Mouse (Mus musculus) embryo, embryonic 9.5 days (tissue): ENCODE measurements at regions not wholly inside any gene's neighbourhood (a gene's known extent, or its start where the extent isn't known, plus 50 kb on each side); places are given as distances from the start of the nearest gene placed in this dataset.

Experiments used
- DNase-seq: peaks from one replicate; pipeline ENCODE4 v3.0.0-alpha.2; 2017; ENCODE audit errors: extremely low spot score

DNA sequence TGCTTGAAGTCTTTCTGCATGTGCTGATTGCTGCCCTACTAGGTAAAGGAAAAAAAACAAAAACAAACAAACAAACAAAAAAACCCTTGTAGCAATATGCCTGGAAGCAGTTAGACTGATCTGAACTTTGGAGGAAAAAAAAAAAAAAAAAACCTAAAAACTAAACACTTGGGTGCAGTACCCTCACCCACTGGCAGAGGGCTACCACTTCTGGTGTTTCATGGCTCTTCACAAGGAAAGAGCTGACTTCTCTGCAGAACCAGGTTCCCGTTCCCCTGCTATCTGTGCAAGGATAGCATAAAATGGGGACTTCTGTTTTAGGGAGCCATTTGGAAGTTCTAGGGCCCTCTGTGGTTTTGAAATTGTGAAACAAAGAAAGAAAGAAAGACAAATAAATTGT lies 52.2 kb upstream of the Otud4 start:
- peak; percentile 48 for DNase-seq

DNA sequence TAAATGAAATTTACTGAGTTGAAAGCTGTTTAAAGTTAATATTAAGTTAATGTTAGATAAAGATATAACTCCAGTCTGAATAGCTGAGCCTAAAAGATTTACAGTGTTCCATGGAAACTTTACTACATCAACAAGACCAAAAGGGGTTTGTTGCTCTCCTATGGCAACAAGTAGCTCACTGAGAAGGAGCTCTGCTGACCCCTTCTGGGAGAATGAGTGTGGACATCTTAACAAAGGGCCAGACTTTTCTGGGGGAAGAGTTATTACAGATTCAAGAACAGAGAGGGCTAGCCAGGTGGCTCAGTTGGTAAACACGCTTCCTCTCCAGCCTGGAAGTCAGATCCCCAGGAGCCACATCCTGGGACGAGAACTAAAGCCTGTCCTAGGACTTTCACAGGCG lies 54.5 kb upstream of the Otud4 start:
- peak; percentile 68 for DNase-seq

DNA sequence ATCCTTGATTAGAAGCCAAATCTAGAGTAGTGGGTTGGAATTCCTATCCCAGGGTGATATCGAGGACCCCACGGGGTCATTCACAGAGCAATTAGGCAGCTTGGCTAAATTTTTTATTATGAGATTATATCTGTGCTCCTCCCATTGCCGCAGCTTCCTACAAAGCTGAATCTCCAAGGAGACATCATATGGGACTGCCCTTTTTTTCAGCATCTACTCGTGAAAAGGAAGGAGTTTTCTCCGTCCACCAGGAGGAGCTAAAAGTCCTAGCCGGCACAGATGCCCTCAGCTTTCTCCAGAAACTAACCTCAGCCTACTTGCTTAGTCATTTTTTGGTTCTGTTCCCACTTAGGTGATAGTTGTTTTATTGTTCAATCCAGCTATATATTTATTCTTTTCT lies 56.1 kb upstream of the Otud4 start:
- peak; percentile 12 for DNase-seq

DNA sequence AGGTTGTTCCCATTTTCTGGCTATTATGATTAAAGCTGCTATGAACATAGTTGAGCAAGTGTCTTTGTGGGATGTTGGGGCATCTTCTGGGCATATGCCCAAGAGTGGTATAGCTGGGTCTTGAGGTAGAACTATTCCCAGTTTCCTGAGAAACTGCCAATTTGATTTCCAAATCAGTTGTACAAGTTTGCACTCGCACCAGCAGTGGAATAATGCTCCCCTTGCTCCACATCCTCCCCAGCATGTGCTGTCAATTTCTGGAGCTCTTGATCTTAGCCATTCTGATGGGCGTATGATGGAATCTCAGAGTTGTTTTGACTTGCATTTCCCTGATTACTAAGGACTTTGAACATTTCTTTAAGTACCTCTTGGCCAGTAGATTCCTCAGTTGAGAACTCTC lies 57.2 kb upstream of the Otud4 start:
- no peak for DNase-seq

DNA sequence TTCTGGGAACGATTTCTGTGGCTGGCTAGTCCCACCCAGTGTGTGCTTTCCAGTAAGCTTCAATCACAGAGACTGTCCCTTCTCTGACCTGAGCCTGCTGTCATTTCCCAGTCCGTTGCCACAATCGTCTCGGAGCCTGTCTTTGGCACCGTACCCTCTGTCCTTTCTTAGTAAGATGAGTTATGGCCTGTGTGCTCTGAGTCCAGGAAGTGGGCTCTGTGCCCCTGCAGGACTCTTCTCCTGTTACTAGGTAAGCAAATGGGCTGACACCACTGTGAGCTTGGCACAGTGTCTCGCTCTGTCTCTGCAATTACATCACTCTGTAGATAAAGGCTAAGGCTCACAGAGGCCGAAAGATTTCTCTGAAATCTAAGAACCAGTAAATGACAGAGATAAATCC lies 63.3 kb upstream of the Otud4 start:
- no peak for DNase-seq

DNA sequence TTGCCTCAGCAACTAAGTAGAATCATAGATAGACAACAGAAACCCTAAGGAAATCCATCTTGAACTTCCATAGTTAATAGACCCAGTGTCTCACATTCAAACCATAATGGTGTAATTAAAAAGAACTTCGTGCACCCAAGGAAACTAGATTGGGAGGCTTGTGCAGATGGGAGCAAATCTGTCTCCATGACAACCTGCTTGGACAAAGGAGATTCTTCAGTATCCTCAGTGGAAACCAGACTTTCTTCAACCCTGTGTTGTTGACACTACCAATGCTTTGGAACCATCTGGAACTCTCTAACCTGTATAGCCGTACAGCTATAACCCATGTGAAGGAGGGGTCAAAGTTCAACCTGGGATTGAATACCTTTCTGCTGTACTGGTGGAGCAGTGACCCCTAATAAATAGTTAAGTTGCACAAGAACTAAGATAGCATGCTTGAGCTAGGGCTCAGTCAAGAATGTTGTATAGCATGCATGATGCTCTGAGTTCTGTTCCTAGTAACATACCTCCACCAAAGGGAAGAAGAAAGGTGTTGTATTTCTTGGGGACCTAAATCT lies 64.2 kb upstream of the Otud4 start:
- no peak for DNase-seq

DNA sequence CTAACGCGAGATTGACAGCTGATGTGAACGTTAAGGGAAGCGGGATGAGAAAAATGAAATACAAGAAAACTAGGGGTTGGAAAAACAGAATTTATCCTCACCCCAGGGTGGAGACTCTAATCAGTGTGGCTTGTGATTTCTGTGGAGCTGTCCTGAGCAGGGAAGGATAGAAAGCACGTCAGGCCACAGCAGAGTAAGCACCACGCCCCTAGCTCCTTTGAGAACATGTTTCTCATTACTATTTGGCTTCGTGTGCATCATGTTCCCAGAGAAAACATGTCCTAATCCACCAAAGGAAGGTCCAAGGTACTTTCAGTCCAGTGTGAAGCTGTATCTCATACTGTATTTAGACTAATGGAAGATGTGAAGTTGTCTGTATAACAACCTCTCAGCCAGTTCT lies 65.9 kb upstream of the Otud4 start:
- DNase-seq, result no peak

DNA sequence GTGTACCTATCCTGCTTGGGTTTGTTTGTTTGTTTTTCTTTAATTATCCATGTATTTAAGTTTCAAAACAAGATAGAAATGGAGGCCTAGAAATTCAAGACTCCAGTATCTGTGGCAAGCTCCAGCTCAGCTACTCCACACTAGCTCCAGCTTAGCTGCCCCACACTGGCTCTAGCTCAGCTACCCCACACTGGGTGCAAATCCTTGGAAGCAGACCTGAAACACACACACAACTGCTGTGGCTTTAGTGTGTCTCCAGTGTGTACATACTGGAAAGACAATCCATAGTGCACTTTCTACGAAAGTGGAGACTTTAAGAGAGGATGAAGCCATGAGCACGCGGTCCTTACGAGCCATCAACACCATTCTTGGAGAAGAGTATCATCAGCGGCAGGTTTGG lies 66.9 kb upstream of the Otud4 start:
- DNase-seq, result no peak

DNA sequence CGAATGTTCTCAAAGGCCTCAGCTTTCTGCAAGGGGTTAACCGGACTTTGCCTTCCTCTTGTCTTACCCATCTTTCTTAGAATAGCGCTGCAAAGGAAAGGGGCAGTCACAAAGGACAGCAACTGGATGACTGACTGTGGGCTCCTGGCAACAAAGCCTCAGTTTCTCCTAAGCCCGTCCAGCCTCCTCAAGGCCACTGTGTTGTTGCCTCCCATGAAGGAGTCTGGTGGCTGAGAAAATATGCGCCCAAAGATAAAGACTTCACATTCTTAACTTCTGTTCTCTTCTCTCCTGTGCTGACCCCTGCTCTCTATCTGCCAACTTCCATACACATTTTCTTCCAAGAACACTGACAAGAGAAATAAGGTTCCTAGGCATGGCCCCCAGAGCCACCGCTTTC lies 76.3 kb upstream of the Otud4 start:
- no peak for DNase-seq

DNA sequence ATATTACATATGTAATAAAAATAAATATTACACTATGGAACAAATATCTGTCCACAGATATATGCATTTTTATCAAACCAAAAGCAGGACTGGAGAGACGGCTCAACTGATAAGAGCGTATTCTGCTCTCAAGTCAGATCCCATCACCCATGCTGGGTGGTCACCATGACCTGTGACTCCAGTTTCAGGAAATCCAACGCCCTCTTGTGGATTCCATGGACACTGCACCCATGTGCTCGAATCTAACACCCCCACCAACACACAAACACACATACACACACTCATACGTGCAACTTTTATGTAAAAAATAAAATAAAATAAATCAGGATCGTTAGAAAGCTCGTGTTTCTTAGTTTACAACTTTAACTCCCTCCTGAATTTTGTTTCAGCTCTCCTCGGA lies 76.7 kb upstream of the Otud4 start:
- peak; percentile 18 for DNase-seq

DNA sequence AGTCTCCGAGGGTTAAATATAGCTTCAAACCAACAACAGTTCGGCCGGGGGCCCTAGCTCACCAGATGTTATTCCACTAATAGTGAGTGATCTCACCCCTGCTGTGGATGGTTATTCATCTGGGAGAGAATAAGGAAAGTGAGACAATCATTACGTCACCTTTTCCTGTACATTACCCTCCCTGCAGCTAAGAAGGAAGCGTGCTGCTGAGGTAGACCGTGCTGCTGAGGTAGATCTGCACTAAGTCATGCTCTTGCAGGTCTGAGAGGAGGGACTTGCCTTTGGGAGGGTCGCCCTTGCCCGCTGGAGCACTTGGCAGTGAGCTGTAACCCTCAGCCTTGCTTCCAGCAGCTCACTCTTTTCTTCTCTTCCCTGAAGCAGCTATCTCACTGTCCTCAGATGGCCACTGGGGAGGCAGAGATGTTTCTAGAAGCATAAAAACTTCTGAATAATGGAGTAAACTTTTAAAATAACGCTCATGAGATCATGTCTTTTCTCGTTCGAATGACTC lies 77.3 kb upstream of the Otud4 start:
- peak; percentile 5 for DNase-seq

DNA sequence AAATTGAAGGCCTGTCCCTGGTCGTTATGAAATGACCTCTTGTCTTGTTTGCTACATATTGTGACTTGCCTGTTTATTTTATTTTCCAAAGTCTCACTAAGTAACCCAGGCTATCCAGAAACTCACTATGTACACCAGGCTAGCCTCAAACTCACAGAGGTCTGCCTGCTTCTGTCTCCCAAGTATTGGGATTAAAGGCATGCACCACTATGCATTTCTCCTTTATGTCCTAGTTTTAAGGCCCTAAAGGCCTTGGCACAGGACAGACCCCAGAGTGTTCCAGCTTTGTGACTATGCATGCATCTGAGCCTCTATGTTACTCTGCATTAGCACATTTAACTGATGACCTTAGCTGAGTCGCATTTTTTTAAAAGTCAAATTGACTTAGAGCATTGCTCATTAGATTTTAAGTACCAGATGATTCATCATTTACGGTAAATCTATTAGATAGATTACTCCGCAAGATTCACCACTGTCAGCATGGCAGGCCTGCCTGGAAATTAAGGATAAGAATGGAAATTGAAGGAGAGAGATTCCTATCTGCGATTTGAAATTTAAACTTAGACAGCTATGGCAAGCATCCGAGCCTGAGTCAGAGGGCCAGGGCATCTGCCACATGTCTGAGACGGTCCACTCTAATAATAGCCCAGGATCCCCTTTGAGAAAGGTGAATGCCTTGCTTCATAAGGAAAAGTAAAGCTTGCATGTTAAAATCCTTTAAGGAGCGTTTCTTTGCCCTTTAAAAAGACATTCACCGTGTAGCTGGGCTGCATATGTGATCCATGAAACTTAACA lies 78.0 kb upstream of the Otud4 start:
- DNase-seq, result no peak

DNA sequence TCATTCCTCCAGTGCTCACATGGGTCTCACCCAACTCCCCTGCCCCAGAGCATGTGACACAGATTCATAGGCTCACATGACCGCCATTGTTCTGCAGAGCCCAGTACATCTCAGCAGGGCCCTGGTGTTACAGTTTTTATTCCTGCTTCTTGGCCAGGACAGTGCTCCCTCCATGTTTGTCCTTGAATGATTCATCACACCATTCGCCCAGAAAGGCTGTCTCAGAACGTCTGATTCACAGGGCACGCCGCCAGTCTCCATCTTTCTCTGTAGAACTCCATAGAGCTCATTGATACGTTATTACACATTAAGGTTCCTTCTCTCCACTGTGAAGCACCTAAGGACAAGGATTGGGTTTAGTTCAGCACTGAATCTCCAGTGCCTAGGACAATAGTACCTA lies 79.9 kb upstream of the Otud4 start:
- DNase-seq, result no peak

DNA sequence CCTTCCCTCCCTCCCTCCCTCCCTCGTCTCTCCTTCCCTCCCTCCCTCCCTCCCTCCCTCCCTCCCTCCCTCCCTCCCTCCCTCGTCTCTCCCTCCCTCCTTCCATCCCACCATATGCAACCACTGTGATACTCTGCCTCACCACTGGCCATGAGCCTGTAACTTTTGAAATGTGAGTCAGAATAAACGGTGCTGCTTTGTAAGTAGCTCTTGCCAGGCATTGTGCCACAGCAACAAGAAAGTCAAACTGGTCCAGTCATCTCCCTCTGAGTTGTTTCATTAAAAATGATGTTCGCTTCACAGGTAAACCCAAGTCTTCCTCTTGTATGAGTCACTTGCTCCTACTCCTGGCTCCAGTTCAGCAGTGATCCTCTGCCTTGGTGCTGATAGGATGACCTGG lies 85.1 kb upstream of the Otud4 start:
- no peak for DNase-seq

DNA sequence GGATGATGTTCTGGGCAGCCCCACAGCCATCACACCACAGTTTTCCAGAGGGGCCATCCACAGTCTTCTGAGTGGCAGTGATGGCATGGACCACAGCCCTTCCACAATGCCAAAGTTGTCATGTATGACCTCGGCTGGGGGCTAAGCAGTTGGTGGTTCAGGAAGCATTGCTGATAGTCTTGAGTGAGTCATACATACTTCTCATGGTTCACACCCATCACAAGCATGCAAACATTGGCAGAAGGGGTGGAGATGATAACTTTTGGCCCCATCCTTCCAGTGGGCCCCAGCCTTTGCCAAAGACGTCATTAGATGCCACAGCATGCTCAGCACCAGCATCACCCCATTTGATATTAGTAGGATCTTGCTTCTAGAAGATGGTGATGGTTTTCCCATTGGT lies 89.3 kb upstream of the Otud4 start:
- no peak for DNase-seq

DNA sequence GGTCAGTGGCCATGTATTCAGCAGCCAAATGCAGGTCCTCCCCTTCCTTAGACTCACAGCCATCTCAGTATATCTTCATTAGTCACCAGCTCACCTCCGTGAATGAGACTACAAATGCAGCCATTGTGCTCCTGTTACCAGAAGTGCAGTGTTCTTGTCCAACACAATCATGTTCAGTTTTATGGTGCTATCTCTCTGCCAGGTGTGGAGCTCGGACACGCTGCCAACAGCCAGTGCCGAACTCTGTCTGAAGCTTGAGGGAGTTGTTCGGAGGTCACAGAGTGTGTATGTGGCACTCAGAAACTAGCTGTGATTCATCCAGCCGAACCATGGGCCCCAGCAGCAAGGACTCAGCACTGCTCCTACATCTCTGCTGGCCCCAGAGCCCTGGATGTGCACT lies 91.3 kb upstream of the Otud4 start:
- no peak for DNase-seq

DNA sequence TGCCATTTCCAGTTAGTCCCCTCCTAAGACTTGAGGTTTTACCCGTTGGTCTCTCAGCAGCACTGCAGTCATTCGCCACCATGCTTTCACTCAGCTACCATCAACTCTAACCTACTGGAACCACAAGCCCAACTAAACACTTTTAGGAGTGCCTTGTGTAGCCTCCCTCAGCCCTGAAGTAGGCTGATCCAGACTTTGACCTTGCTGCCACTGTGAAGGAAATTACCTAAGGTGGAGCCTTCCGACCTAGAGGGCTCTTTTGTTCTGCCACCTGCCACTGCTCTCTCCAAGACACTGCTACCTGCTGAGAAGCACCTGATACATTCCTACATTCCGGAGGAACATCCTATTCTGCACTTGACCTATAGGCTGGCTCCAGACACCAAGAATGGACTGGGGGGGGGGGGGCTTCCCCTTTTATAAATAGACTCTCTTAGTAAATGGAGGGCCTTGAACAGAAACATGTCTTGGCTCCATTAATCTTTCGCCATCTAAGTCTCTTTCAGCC lies 93.5 kb upstream of the Otud4 start:
- no peak for DNase-seq

DNA sequence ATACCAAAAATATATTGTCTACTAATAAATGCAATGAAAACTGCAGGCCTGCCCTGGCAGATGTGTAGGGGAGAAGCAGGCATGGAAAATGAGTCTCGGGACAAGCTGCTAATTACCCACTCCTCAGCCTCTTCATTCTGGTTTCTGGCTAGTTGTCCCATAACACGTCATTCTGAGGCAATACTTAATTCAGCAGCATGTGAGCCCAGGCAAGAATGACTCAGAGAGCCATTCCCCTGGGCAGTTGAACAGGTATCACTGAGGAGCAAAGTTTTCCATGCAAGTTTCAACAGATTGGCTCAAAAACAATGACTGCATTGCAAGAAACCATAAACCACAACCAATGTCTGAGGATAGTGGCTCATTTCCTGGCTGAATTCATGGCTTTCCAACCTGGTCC lies 97.0 kb upstream of the Otud4 start:
- DNase-seq, result no peak

DNA sequence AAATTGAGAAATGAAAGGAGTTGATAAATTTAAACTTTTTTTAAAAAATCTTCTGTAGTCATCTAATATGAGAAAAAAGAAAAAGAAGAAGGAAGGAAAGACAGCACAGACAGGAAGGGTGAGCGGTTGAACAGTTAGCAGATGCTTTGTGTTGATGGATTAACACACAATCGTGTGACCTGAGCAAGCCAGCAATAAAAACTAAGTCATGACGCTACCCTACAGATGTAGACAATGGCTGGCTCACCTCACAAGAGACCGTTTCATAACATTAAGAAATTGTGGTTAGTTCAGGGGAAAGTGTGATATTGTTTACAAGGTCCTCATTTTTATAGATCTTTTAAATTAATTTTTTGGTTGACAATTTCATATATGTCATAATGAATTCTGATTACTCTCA lies 99.4 kb upstream of the Otud4 start:
- no peak for DNase-seq

DNA sequence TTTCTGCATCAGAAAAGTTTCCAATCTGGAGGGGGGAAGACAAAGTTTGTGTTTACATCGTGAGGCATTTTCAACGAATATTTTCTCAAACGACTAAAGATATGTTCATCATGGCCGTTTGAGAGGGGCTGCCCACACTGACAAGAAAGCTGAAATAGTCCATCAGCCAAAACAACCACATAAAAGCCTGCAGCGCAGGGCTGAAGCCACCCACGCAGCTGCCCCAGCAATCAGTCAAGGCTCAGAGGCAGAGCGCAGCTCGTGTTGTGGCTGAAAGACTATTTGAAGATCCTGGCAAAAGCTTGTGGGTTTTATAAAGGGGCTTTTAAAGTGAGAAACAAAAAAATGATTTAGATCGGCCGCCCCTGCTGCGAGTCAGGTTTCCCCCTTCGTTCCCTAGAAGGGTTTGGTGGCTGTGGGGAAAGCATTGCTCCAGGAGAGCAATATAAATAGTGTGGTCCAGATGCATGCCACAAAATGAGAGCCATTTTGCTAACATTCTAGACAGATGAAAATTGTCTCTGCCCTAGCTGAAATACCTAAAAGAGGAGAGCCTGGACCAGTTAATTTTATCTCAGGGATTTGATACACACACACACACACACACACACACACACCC lies 105.0 kb upstream of the Otud4 start:
- DNase-seq, result no peak

DNA sequence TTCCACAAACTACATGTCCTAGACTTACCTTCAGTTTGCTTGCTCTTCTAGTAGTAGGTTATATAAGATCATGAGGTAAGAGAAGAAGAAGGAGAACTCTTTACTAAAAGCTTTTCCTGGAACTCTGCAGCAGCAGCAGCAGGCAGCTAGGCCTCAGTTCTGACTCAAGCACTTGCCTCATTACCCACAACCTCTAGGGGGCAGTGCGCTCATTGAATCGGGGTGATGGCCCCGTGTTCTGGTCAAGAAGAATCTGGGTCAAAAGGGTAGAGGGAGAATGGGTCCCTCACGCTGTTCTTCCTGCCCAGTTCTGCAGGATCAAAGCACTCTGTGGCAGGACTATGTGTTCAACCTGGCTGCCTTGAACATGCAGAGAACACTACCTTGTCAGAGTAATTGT lies 109.9 kb upstream of the Otud4 start:
- DNase-seq, result no peak

DNA sequence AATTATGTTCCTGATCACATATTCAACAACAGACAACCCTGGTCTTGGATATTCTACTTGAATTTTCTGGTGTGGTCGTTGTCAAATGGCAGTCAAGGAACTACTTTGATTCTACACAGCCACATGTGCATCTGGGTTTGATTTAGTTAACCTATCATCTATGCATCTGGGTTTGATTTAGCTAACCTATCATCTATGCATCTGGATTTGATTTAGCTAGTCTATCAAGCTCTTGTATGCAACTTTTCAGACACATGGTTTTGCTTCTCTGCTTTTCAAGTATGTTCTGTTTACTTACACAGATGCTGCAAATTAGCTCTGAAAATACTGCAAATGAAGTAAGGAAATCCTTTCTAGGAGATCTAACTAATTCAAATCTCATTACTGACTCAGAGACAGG lies 117.4 kb upstream of the Otud4 start:
- DNase-seq, result peak; percentile 43

DNA sequence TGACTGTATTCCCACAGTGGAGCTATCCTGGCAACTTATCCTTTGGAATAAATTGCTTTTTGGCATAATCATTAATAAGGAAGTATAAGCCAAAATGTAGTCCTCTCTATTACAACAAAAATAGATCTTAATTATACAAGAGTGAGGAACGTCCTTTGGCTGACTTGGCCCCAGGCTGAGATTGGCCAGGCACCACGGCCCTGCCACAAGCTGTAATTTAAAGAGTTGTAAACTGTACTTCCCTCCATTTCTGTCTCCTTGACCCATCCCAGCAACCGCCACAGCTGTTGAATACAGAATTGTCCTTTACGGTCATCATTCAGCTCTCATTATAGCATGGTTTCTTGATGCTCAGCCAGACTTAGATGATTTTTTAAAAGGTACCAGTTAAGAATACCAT lies 119.6 kb upstream of the Smad1 start:
- DNase-seq, result no peak
